Mouse (Mus musculus) bone marrow macrophage, adult 2 months (primary cell): ENCODE data around the gene Zmynd8.

Source experiments
- CTCF ChIP-seq: IDR thresholded peaks from 2 replicates; pipeline ENCODE4 v1.5.1; 2012; ENCODE audit warnings: low read depth, mild to moderate bottlenecking, low read length, moderate library complexity
- POLR2A ChIP-seq: IDR thresholded peaks from 2 replicates; pipeline ENCODE4 v1.6.1; 2012; ENCODE audit warnings: mild to moderate bottlenecking, low read depth, low read length, borderline replicate concordance

GRCm38 (mm10) chr2:165874461-165875339 lies 24.1 kb downstream of the Zmynd8 start:
- no peak for TF ChIP-seq CTCF
- TF ChIP-seq POLR2A, result no peak
